Mouse (Mus musculus): ENCODE measurements around the gene Coq10a. TPM values are rescaled to one million over a fixed set of nuclear protein-coding genes. Genes with fewer than 3 reads are reported as not detected.
A peak's percentile ranks its signal among the peaks of the same experiment; 100 is the strongest.

The Coq10a gene
- 33.7 and 35.7 TPM in 2 replicates for polyA plus RNA-seq (2015; fragmentation: Nextera tagmentation; extraction: Ambion mirVana)

GRCm38 (mm10) chr10:128368402-128369217, at the start of gene Coq10a:
TSS of gene Coq10a (minus strand) at chr10:128368997.
- H3K9ac ChIP-seq (replicated peaks), result peak within 1 kb of the TSS; percentile 74
- under 1% methylated on average over 83 of the region's 87 CpGs for WGBS
- no peaks in the 10 kb centered on the region for H3K27me3 ChIP-seq
- H3K4me1 ChIP-seq, result peaks cover 20% of the 10 kb centered on the region
- H3K4me2 ChIP-seq (replicated peaks), result peak within 1 kb of the TSS; percentile 82
- peak within 1 kb of the TSS; percentile 71 for H3K4me3 ChIP-seq
- peak within 1 kb of the TSS; percentile 98 for H3K27ac ChIP-seq (replicated peaks)
- ATAC-seq (replicated peaks), result peak; percentile 95
- H3K36me3 ChIP-seq, result peaks cover 12% of the 10 kb centered on the region
- no peaks in the 10 kb centered on the region for H3K9me3 ChIP-seq

GRCm38 (mm10) chr10:128414848-128415247, 46.1 kb upstream of the Coq10a start:
- Histone ChIP-seq H3K4me2 (replicated peaks) (no peak overlapping the region), H3K9me3 (no peaks in the 10 kb centered on the region), H3K9ac (replicated peaks) (no peak overlapping the region), H3K4me3 (no peak overlapping the region), H3K27me3 (no peaks in the 10 kb centered on the region), H3K4me1 (peaks cover 42% of the 10 kb centered on the region), H3K36me3 (peaks cover 56% of the 10 kb centered on the region), H3K27ac (replicated peaks) (no peak overlapping the region)
- 94% methylated on average over 5 of the region's 5 CpGs for WGBS
- ATAC-seq (replicated peaks), result no peak

- H3K4me1 ChIP-seq, result peaks cover 50% of the 10 kb centered on the region
- H3K4me2 ChIP-seq (replicated peaks), result peak overlapping the region; percentile 99
- WGBS, result 39% methylated on average over 1 of the region's 1 CpGs
- H3K4me3 ChIP-seq, result peak overlapping the region; percentile 98
- H3K9me3 ChIP-seq, result no peaks in the 10 kb centered on the region
- no peak for ATAC-seq (replicated peaks)
- peak overlapping the region; percentile 93; the same call in 1 of the 2 replicates for H3K9ac ChIP-seq (replicated peaks)
- peaks cover 39% of the 10 kb centered on the region for H3K36me3 ChIP-seq
- no peaks in the 10 kb centered on the region for H3K27me3 ChIP-seq
- H3K27ac ChIP-seq (replicated peaks), result 0 out of 2 replicates have a peak overlapping the region, but pooled peaks have one; percentile 99
These were observed 44.3 kb upstream of the Coq10a start for GRCm38 (mm10) chr10:128413076-128413475.

- peaks cover 38% of the 10 kb centered on the region for H3K36me3 ChIP-seq
- no peaks in the 10 kb centered on the region for H3K9me3 ChIP-seq
- peak overlapping the region; percentile 99 for H3K27ac ChIP-seq (replicated peaks)
- WGBS, result 41% methylated on average over 1 of the region's 1 CpGs
- H3K27me3 ChIP-seq, result no peaks in the 10 kb centered on the region
- H3K4me2 ChIP-seq (replicated peaks), result peak overlapping the region; percentile 99
- H3K4me3 ChIP-seq, result peak overlapping the region; percentile 98
- H3K4me1 ChIP-seq, result peaks cover 54% of the 10 kb centered on the region
- peak overlapping the region; percentile 93 for H3K9ac ChIP-seq (replicated peaks)
- ATAC-seq (replicated peaks), result no peak
These were observed 43.8 kb upstream of the Coq10a start for GRCm38 (mm10) chr10:128412558-128412957.

GRCm38 (mm10) chr10:128412055-128412381, 43.2 kb upstream of the Coq10a start:
- Histone ChIP-seq H3K9me3 (no peaks in the 10 kb centered on the region), H3K4me3 (peak overlapping the region; percentile 98), H3K27ac (replicated peaks) (peak overlapping the region; percentile 99), H3K36me3 (peaks cover 33% of the 10 kb centered on the region), H3K4me1 (peaks cover 54% of the 10 kb centered on the region), H3K9ac (replicated peaks) (peak overlapping the region; percentile 93), H3K4me2 (replicated peaks) (peak overlapping the region; percentile 99), H3K27me3 (no peaks in the 10 kb centered on the region)
- WGBS, result 0% methylated on average over 14 of the region's 14 CpGs
- no peak for ATAC-seq (replicated peaks)

- WGBS, result under 1% methylated on average over 50 of the region's 50 CpGs
- H3K27me3 ChIP-seq, result no peaks in the 10 kb centered on the region
- peaks cover 54% of the 10 kb centered on the region for H3K4me1 ChIP-seq
- ATAC-seq (replicated peaks), result peak; percentile 90
- H3K4me2 ChIP-seq (replicated peaks), result peak within 1 kb of the TSS; percentile 99
- peaks cover 27% of the 10 kb centered on the region for H3K36me3 ChIP-seq
- H3K27ac ChIP-seq (replicated peaks), result peak within 1 kb of the TSS; percentile 99
- H3K9me3 ChIP-seq, result no peaks in the 10 kb centered on the region
- peak within 1 kb of the TSS; percentile 93 for H3K9ac ChIP-seq (replicated peaks)
- peak within 1 kb of the TSS; percentile 98 for H3K4me3 ChIP-seq
These were observed 42.6 kb upstream of the Coq10a start, which contains the start of the genes Nabp2 and Rnf41 for GRCm38 (mm10) chr10:128411211-128412054. TSS of gene Nabp2 (minus strand) at chr10:128411492. TSS of gene Rnf41 (plus strand) at chr10:128411657.

GRCm38 (mm10) chr10:128410560-128410845, 41.7 kb upstream of the Coq10a start:
- WGBS, result 20% methylated on average over 4 of the region's 4 CpGs
- Histone ChIP-seq H3K4me3 (peak overlapping the region; percentile 98), H3K36me3 (peaks cover 18% of the 10 kb centered on the region), H3K27me3 (no peaks in the 10 kb centered on the region), H3K27ac (replicated peaks) (peak overlapping the region; percentile 99), H3K9me3 (no peaks in the 10 kb centered on the region), H3K4me1 (peaks cover 54% of the 10 kb centered on the region), H3K9ac (replicated peaks) (peak overlapping the region; percentile 93; the same call in 1 of the 2 replicates), H3K4me2 (replicated peaks) (peak overlapping the region; percentile 99)
- no peak for ATAC-seq (replicated peaks)

GRCm38 (mm10) chr10:128409692-128410559, 41.1 kb upstream of the Coq10a start:
- peak overlapping the region; percentile 99 for H3K27ac ChIP-seq (replicated peaks)
- no peaks in the 10 kb centered on the region for H3K27me3 ChIP-seq
- peaks cover 54% of the 10 kb centered on the region for H3K4me1 ChIP-seq
- WGBS, result 4% methylated on average over 36 of the region's 36 CpGs
- ATAC-seq (replicated peaks), result peak; percentile 86
- peak overlapping the region; percentile 99 for H3K4me2 ChIP-seq (replicated peaks)
- H3K9ac ChIP-seq (replicated peaks), result peak overlapping the region; percentile 90
- H3K36me3 ChIP-seq, result peaks cover 13% of the 10 kb centered on the region
- H3K9me3 ChIP-seq, result no peaks in the 10 kb centered on the region
- H3K4me3 ChIP-seq, result peak overlapping the region; percentile 98

GRCm38 (mm10) chr10:128408591-128409535, 40.1 kb upstream of the Coq10a start:
- H3K9ac ChIP-seq (replicated peaks), result peak overlapping the region; percentile 90
- peaks cover 46% of the 10 kb centered on the region for H3K4me1 ChIP-seq
- H3K4me3 ChIP-seq, result peak overlapping the region; percentile 98
- peak overlapping the region; percentile 99 for H3K27ac ChIP-seq (replicated peaks)
- H3K4me2 ChIP-seq (replicated peaks), result peak overlapping the region; percentile 99
- peak; percentile 23 for ATAC-seq (replicated peaks)
- WGBS, result 17% methylated on average over 35 of the region's 35 CpGs
- H3K36me3 ChIP-seq, result peaks cover 9% of the 10 kb centered on the region; the same call in 1 of the 2 replicates
- no peaks in the 10 kb centered on the region for H3K27me3 ChIP-seq
- no peaks in the 10 kb centered on the region for H3K9me3 ChIP-seq

- Histone ChIP-seq H3K36me3 (peaks cover 10% of the 10 kb centered on the region), H3K4me1 (peaks cover 12% of the 10 kb centered on the region), H3K27ac (replicated peaks) (no peak overlapping the region), H3K27me3 (no peaks in the 10 kb centered on the region), H3K4me2 (replicated peaks) (no peak overlapping the region), H3K9me3 (no peaks in the 10 kb centered on the region), H3K9ac (replicated peaks) (no peak overlapping the region), H3K4me3 (no peak overlapping the region)
- WGBS, result 78% methylated on average over 7 of the region's 7 CpGs
- ATAC-seq (replicated peaks), result no peak
These were observed 35.1 kb upstream of the Coq10a start for GRCm38 (mm10) chr10:128403931-128404330.
